Mouse (Mus musculus): Measurements from ENCODE around the gene Wwox.

- TF ChIP-seq CTCF (IDR thresholded peaks at IDR 0.05): peak; percentile 28
- TF ChIP-seq EP300 (IDR thresholded peaks at IDR 0.05): no peak
Measured at GRCm38 (mm10) chr8:114968842-114969241, 529.4 kb downstream of the Wwox start.

Data from lung, postnatal 0 days (tissue).